Mouse (Mus musculus): ENCODE measurements around the gene Eif3c. TPM values are rescaled to one million over a fixed set of nuclear protein-coding genes. Genes with fewer than 3 reads are reported as not detected.

Eif3c gene
- polyA plus RNA-seq, 1 experiment = 90.2 TPM

- H3K4me3 ChIP-seq (replicated peaks; ENCODE audit: control insufficient read depth, low read depth, low read length) = no peak overlapping the region
- no peak overlapping the region for H3K27ac ChIP-seq (ENCODE audit: control insufficient read depth, insufficient read depth, low read depth, low read length, poor library complexity)
- no peaks in the 10 kb centered on the region for H3K4me1 ChIP-seq (ENCODE audit: control insufficient read depth, insufficient read depth, low read length)
- 92% methylated on average over 5 of the region's 5 CpGs for WGBS
- TF ChIP-seq POLR2A (IDR thresholded peaks at IDR 0.05; ENCODE audit: borderline replicate concordance, control insufficient read depth, low read depth, low read length) = no peak
- TF ChIP-seq CTCF (IDR thresholded peaks at IDR 0.05; ENCODE audit: control insufficient read depth, insufficient read depth, low read length) = no peak
Observed at GRCm38 (mm10) chr7:126518261-126518941, 47.8 kb downstream of the Eif3c start.

DNA sequence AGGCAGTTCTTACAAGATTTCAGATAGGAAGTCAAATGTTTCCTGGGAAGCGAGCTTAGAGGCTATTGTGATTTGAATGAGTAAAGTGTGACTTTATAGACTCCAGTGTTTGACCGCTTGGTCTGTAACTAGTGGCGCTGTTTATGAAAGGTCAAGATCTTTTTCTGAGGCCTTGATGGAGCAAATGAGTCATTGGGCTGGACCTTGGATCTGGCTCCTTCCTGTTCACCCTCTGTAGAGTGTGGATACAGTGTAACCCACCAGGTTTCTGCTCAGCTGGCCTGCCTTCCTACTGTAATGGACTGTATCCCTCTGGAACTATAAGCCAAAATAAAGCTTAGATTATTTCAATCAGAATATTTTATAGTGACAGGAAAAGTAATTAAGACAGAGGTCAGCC is 54.9 kb downstream of the Eif3c start:
- Histone ChIP-seq H3K4me3 (replicated peaks; ENCODE audit: control insufficient read depth, low read depth, low read length) (no peak overlapping the region), H3K4me1 (ENCODE audit: control insufficient read depth, insufficient read depth, low read length) (no peaks in the 10 kb centered on the region), H3K27ac (ENCODE audit: control insufficient read depth, insufficient read depth, low read depth, low read length, poor library complexity) (no peak overlapping the region)
- no peak for TF ChIP-seq CTCF (IDR thresholded peaks at IDR 0.05; ENCODE audit: control insufficient read depth, insufficient read depth, low read length)
- no peak for TF ChIP-seq POLR2A (IDR thresholded peaks at IDR 0.05; ENCODE audit: borderline replicate concordance, control insufficient read depth, low read depth, low read length)
- 71% methylated on average over 3 of the region's 3 CpGs for WGBS

- 83% methylated on average over 8 of the region's 8 CpGs for WGBS
Observed at GRCm38 (mm10) chr7:126507126-126507778, 59.0 kb downstream of the Eif3c start.

DNA sequence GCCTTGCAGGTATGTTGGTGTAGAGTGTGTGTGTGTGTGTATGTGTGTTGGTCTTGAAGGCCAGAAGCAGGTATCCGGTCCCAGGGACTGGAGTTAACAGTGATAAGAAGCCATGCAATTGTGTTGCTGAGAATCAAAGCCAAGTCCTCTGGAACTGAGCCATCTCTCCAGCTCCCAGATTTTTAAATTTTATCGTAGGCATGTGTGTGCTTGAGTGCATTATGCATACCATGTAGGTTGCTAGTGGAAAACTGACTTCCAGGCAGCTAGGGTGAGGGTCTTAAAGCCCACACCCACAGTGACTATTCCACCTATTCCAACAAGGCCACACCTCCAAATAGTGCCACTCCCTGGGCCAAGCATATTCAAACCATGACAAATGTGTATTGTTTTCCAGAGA is 61.3 kb downstream of the Eif3c start:
- WGBS = 65% methylated on average over 2 of the region's 2 CpGs

More at GRCm38 (mm10) chr7:126507126-126507778, 59.0 kb downstream of the Eif3c start:
- no peak for TF ChIP-seq CTCF (IDR thresholded peaks at IDR 0.05; ENCODE audit: control insufficient read depth, insufficient read depth, low read length)
- TF ChIP-seq POLR2A (IDR thresholded peaks at IDR 0.05; ENCODE audit: borderline replicate concordance, control insufficient read depth, low read depth, low read length) = no peak
- Histone ChIP-seq H3K4me3 (replicated peaks; ENCODE audit: control insufficient read depth, low read depth, low read length) (no peak overlapping the region), H3K27ac (ENCODE audit: control insufficient read depth, insufficient read depth, low read depth, low read length, poor library complexity) (no peak overlapping the region), H3K4me1 (ENCODE audit: control insufficient read depth, insufficient read depth, low read length) (no peaks in the 10 kb centered on the region)

GRCm38 (mm10) chr7:126503273-126503878 is 62.8 kb downstream of the Eif3c start, which contains the start of gene Atxn2l:
Atxn2l (minus strand) TSS chr7:126503437.
- Histone ChIP-seq H3K4me3 (replicated peaks; ENCODE audit: control insufficient read depth, low read depth, low read length) (peak within 1 kb of the TSS; percentile 78), H3K4me1 (ENCODE audit: control insufficient read depth, insufficient read depth, low read length) (no peaks in the 10 kb centered on the region), H3K27ac (ENCODE audit: control insufficient read depth, insufficient read depth, low read depth, low read length, poor library complexity) (peak within 1 kb of the TSS; percentile 100)
- TF ChIP-seq POLR2A (IDR thresholded peaks at IDR 0.05; ENCODE audit: borderline replicate concordance, control insufficient read depth, low read depth, low read length) (peak; percentile 70; the same call in 1 of the 2 replicates), CTCF (IDR thresholded peaks at IDR 0.05; ENCODE audit: control insufficient read depth, insufficient read depth, low read length) (peak; percentile 47; the same call in 1 of the 2 replicates)
- WGBS = under 1% methylated on average over 60 of the region's 72 CpGs

More for the DNA sequence above, 61.3 kb downstream of the Eif3c start:
- no peak overlapping the region for H3K4me3 ChIP-seq (replicated peaks; ENCODE audit: control insufficient read depth, low read depth, low read length)
- TF ChIP-seq POLR2A (IDR thresholded peaks at IDR 0.05; ENCODE audit: borderline replicate concordance, control insufficient read depth, low read depth, low read length) (no peak), CTCF (IDR thresholded peaks at IDR 0.05; ENCODE audit: control insufficient read depth, insufficient read depth, low read length) (no peak)
- H3K4me1 ChIP-seq (ENCODE audit: control insufficient read depth, insufficient read depth, low read length) = no peaks in the 10 kb centered on the region
- H3K27ac ChIP-seq (ENCODE audit: control insufficient read depth, insufficient read depth, low read depth, low read length, poor library complexity) = no peak overlapping the region

- under 1% methylated on average over 39 of the region's 40 CpGs for WGBS
- Histone ChIP-seq H3K4me1 (ENCODE audit: control insufficient read depth, insufficient read depth, low read length) (no peaks in the 10 kb centered on the region), H3K4me3 (replicated peaks; ENCODE audit: control insufficient read depth, low read depth, low read length) (peak overlapping the region; percentile 78), H3K27ac (ENCODE audit: control insufficient read depth, insufficient read depth, low read depth, low read length, poor library complexity) (peak overlapping the region; percentile 100)
- TF ChIP-seq CTCF (IDR thresholded peaks at IDR 0.05; ENCODE audit: control insufficient read depth, insufficient read depth, low read length) (no peak), POLR2A (IDR thresholded peaks at IDR 0.05; ENCODE audit: borderline replicate concordance, control insufficient read depth, low read depth, low read length) (no peak)
Observed at GRCm38 (mm10) chr7:126502751-126503150, 63.5 kb downstream of the Eif3c start.

- peak overlapping the region; percentile 78 for H3K4me3 ChIP-seq (replicated peaks; ENCODE audit: control insufficient read depth, low read depth, low read length)
- TF ChIP-seq CTCF (IDR thresholded peaks at IDR 0.05; ENCODE audit: control insufficient read depth, insufficient read depth, low read length) (no peak), POLR2A (IDR thresholded peaks at IDR 0.05; ENCODE audit: borderline replicate concordance, control insufficient read depth, low read depth, low read length) (peak; percentile 53; the same call in 1 of the 2 replicates)
- peak overlapping the region; percentile 100 for H3K27ac ChIP-seq (ENCODE audit: control insufficient read depth, insufficient read depth, low read depth, low read length, poor library complexity)
- no peaks in the 10 kb centered on the region for H3K4me1 ChIP-seq (ENCODE audit: control insufficient read depth, insufficient read depth, low read length)
- WGBS = 1% methylated on average over 55 of the region's 57 CpGs
Observed at GRCm38 (mm10) chr7:126502023-126502741, 64.0 kb downstream of the Eif3c start.
